Mouse (Mus musculus): ENCODE data around the gene Rad9b. TPM values are rescaled to one million over a fixed set of nuclear protein-coding genes. Genes with fewer than 3 reads are reported as not detected.

The Rad9b gene
- polyA plus RNA-seq, 1 experiment from 2014 or later, result 6.9 TPM

- 23% methylated on average over 5 of the region's 5 CpGs for WGBS
- ATAC-seq (peak; percentile 76), DNase-seq (ENCODE audit: low spot score) (peak; percentile 78)
- H3K9me3 ChIP-seq (ENCODE audit: low read length), result no peaks in the 10 kb centered on the region
- H3K27ac ChIP-seq (ENCODE audit: low read length), result no peak overlapping the region
- H3K4me3 ChIP-seq (ENCODE audit: low read depth, low read length), result no peak overlapping the region
- H3K4me1 ChIP-seq (ENCODE audit: insufficient read depth, low read depth, low read length), result no peaks in the 10 kb centered on the region
- TF ChIP-seq EP300 (IDR thresholded peaks at IDR 0.05) (no peak), CTCF (IDR thresholded peaks at IDR 0.05) (no peak)
- no peak overlapping the region for H3K9ac ChIP-seq (replicated peaks; ENCODE audit: low read depth)
- H3K4me2 ChIP-seq (replicated peaks; ENCODE audit: low read depth, low read length), result no peak overlapping the region
- H3K27me3 ChIP-seq (replicated peaks; ENCODE audit: insufficient read depth, low read length), result no peaks in the 10 kb centered on the region
- no peaks in the 10 kb centered on the region for H3K36me3 ChIP-seq (ENCODE audit: insufficient read depth, low read length)
These were observed 79.2 kb downstream of the Rad9b start for GRCm38 (mm10) chr5:122274785-122275184.

Other genes starting within 250 kb of the Rad9b start
- gene Ccdc63, start 213.4 kb downstream of the Rad9b start, polyA plus RNA-seq (2015; fragmentation: Nextera tagmentation; extraction: Ambion mirVana), result 0.18 TPM in 1 of 2 replicates, not detected in the other
- 137 and 150 TPM in 2 replicates for gene Ppp1cc, start 196.0 kb downstream of the Rad9b start, polyA plus RNA-seq (2015; fragmentation: Nextera tagmentation; extraction: Ambion mirVana)
- 3.7 and 3.9 TPM in 2 replicates for gene Hvcn1, start 147.4 kb downstream of the Rad9b start, polyA plus RNA-seq (2015; fragmentation: Nextera tagmentation; extraction: Ambion mirVana)
- 4.5 and 5.1 TPM in 2 replicates for gene Tctn1, start 89.8 kb downstream of the Rad9b start, polyA plus RNA-seq (2015; fragmentation: Nextera tagmentation; extraction: Ambion mirVana)
- 12.2 and 12.7 TPM in 2 replicates for gene Pptc7, start 69.9 kb downstream of the Rad9b start, polyA plus RNA-seq (2015; fragmentation: Nextera tagmentation; extraction: Ambion mirVana)
- 189 and 193 TPM in 2 replicates for gene Vps29, start 136 bp upstream of the Rad9b start, polyA plus RNA-seq (2015; fragmentation: Nextera tagmentation; extraction: Ambion mirVana)
- gene Gpn3, start 17.6 kb upstream of the Rad9b start, polyA plus RNA-seq (2015; fragmentation: Nextera tagmentation; extraction: Ambion mirVana), result 61.2 and 69.2 TPM in 2 replicates
- gene Fam216a, start 18.1 kb upstream of the Rad9b start, polyA plus RNA-seq (2015; fragmentation: Nextera tagmentation; extraction: Ambion mirVana), result 41.0 and 42.1 TPM in 2 replicates
- gene Arpc3, start 37.6 kb upstream of the Rad9b start, polyA plus RNA-seq (2015; fragmentation: Nextera tagmentation; extraction: Ambion mirVana), result 169 and 177 TPM in 2 replicates
- 25.2 and 26.5 TPM in 2 replicates for gene Anapc7, start 67.5 kb upstream of the Rad9b start, polyA plus RNA-seq (2015; fragmentation: Nextera tagmentation; extraction: Ambion mirVana)
- 27.4 and 32.4 TPM in 2 replicates for gene Atp2a2, start 148.0 kb upstream of the Rad9b start, polyA plus RNA-seq (2015; fragmentation: Nextera tagmentation; extraction: Ambion mirVana)

Measured in lung, postnatal 0 days (tissue).